Mouse (Mus musculus): ENCODE data around the gene Lyrm1.

- no peak for TF ChIP-seq EP300 (optimal IDR thresholded peaks at IDR 0.05)
- no peak for TF ChIP-seq CTCF (IDR thresholded peaks at IDR 0.05; ENCODE audit: low read depth)
Measured at GRCm38 (mm10) chr7:119860554-119860953, 35.1 kb upstream of the Lyrm1 start.
